Mouse (Mus musculus): ENCODE results near the gene Hdgfl1. TPM values are rescaled to one million over a fixed set of nuclear protein-coding genes. Genes with fewer than 3 reads are reported as not detected.

Hdgfl1 gene
- total RNA-seq (2014; rRNA removed) = not detected in 2 replicates
- polyA plus RNA-seq (2015; fragmentation: Nextera tagmentation; extraction: Ambion mirVana) = not detected in 2 replicates

GRCm38 (mm10) chr13:26769955-26770354 lies at the start of gene Hdgfl1:
Gene Hdgfl1 (minus strand): TSS chr13:26770165.
- no peak within 1 kb of the TSS for H3K9ac ChIP-seq
- no peaks in the 10 kb centered on the region for H3K9me3 ChIP-seq (ENCODE audit: low read length)
- no peak within 1 kb of the TSS for H3K27ac ChIP-seq (ENCODE audit: low read depth, low read length)
- ATAC-seq = no peak
- TF ChIP-seq CTCF (IDR thresholded peaks at IDR 0.05; ENCODE audit: low read depth) = no peak
- H3K4me3 ChIP-seq (ENCODE audit: low read depth, low read length) = no peak within 1 kb of the TSS
- H3K4me2 ChIP-seq (ENCODE audit: low read depth) = no peak within 1 kb of the TSS
- H3K27me3 ChIP-seq (ENCODE audit: insufficient read depth, low read length) = no peaks in the 10 kb centered on the region
- no peaks in the 10 kb centered on the region for H3K4me1 ChIP-seq (ENCODE audit: insufficient read depth)
- no peak for DNase-seq
- WGBS = 98% methylated on average over 16 of the region's 16 CpGs
- H3K36me3 ChIP-seq (ENCODE audit: insufficient read depth) = no peaks in the 10 kb centered on the region

GRCm38 (mm10) chr13:26795460-26795859 lies 25.5 kb upstream of the Hdgfl1 start:
- WGBS = 83% methylated on average over 3 of the region's 3 CpGs
- Histone ChIP-seq H3K9ac (no peak overlapping the region), H3K4me3 (ENCODE audit: low read depth, low read length) (no peak overlapping the region), H3K27ac (ENCODE audit: low read depth, low read length) (no peak overlapping the region), H3K4me1 (ENCODE audit: insufficient read depth) (no peaks in the 10 kb centered on the region), H3K27me3 (ENCODE audit: insufficient read depth, low read length) (no peaks in the 10 kb centered on the region), H3K36me3 (ENCODE audit: insufficient read depth) (no peaks in the 10 kb centered on the region), H3K9me3 (ENCODE audit: low read length) (peaks cover 4% of the 10 kb centered on the region; the same call in 1 of the 2 replicates), H3K4me2 (ENCODE audit: low read depth) (no peak overlapping the region)
- ATAC-seq (no peak), DNase-seq (no peak)
- no peak for TF ChIP-seq CTCF (IDR thresholded peaks at IDR 0.05; ENCODE audit: low read depth)

GRCm38 (mm10) chr13:26769424-26769823 lies 541 bp downstream of the Hdgfl1 start:
- Histone ChIP-seq H3K4me2 (ENCODE audit: low read depth) (no peak overlapping the region), H3K4me3 (ENCODE audit: low read depth, low read length) (no peak overlapping the region), H3K4me1 (ENCODE audit: insufficient read depth) (no peaks in the 10 kb centered on the region), H3K9me3 (ENCODE audit: low read length) (no peaks in the 10 kb centered on the region), H3K27ac (ENCODE audit: low read depth, low read length) (no peak overlapping the region), H3K27me3 (ENCODE audit: insufficient read depth, low read length) (no peaks in the 10 kb centered on the region), H3K36me3 (ENCODE audit: insufficient read depth) (no peaks in the 10 kb centered on the region), H3K9ac (no peak overlapping the region)
- no peak for TF ChIP-seq CTCF (IDR thresholded peaks at IDR 0.05; ENCODE audit: low read depth)
- DNase-seq (no peak), ATAC-seq (no peak)
- WGBS = 97% methylated on average over 15 of the region's 15 CpGs

- Histone ChIP-seq H3K4me3 (ENCODE audit: low read depth, low read length) (no peak overlapping the region), H3K4me2 (ENCODE audit: low read depth) (no peak overlapping the region), H3K36me3 (ENCODE audit: insufficient read depth) (no peaks in the 10 kb centered on the region), H3K27ac (ENCODE audit: low read depth, low read length) (no peak overlapping the region), H3K9ac (no peak overlapping the region), H3K9me3 (ENCODE audit: low read length) (no peaks in the 10 kb centered on the region), H3K27me3 (ENCODE audit: insufficient read depth, low read length) (no peaks in the 10 kb centered on the region), H3K4me1 (ENCODE audit: insufficient read depth) (no peaks in the 10 kb centered on the region)
- no peak for TF ChIP-seq CTCF (IDR thresholded peaks at IDR 0.05; ENCODE audit: low read depth)
- DNase-seq (no peak), ATAC-seq (no peak)
- WGBS = 34% methylated on average over 12 of the region's 12 CpGs
These were observed 7.8 kb downstream of the Hdgfl1 start for GRCm38 (mm10) chr13:26761966-26762803.

- Histone ChIP-seq H3K9ac (no peak overlapping the region), H3K9me3 (ENCODE audit: low read length) (no peaks in the 10 kb centered on the region), H3K4me3 (ENCODE audit: low read depth, low read length) (no peak overlapping the region), H3K27me3 (ENCODE audit: insufficient read depth, low read length) (no peaks in the 10 kb centered on the region), H3K36me3 (ENCODE audit: insufficient read depth) (no peaks in the 10 kb centered on the region), H3K4me1 (ENCODE audit: insufficient read depth) (no peaks in the 10 kb centered on the region), H3K4me2 (ENCODE audit: low read depth) (no peak overlapping the region), H3K27ac (ENCODE audit: low read depth, low read length) (no peak overlapping the region)
- DNase-seq (no peak), ATAC-seq (no peak)
- no peak for TF ChIP-seq CTCF (IDR thresholded peaks at IDR 0.05; ENCODE audit: low read depth)
These were observed 17.1 kb downstream of the Hdgfl1 start for GRCm38 (mm10) chr13:26752863-26753262.

GRCm38 (mm10) chr13:26752414-26752813 lies 17.6 kb downstream of the Hdgfl1 start:
- H3K27me3 ChIP-seq (ENCODE audit: insufficient read depth, low read length) = no peaks in the 10 kb centered on the region
- WGBS = 75% methylated on average over 1 of the region's 1 CpGs
- H3K9ac ChIP-seq = no peak overlapping the region
- DNase-seq (no peak), ATAC-seq (no peak)
- H3K27ac ChIP-seq (ENCODE audit: low read depth, low read length) = no peak overlapping the region
- H3K36me3 ChIP-seq (ENCODE audit: insufficient read depth) = no peaks in the 10 kb centered on the region
- TF ChIP-seq CTCF (IDR thresholded peaks at IDR 0.05; ENCODE audit: low read depth) = no peak
- H3K4me3 ChIP-seq (ENCODE audit: low read depth, low read length) = no peak overlapping the region
- no peak overlapping the region for H3K4me2 ChIP-seq (ENCODE audit: low read depth)
- H3K9me3 ChIP-seq (ENCODE audit: low read length) = no peaks in the 10 kb centered on the region
- H3K4me1 ChIP-seq (ENCODE audit: insufficient read depth) = no peaks in the 10 kb centered on the region

- H3K9me3 ChIP-seq (ENCODE audit: low read length) = no peaks in the 10 kb centered on the region
- H3K4me1 ChIP-seq (ENCODE audit: insufficient read depth) = no peaks in the 10 kb centered on the region
- no peak overlapping the region for H3K4me2 ChIP-seq (ENCODE audit: low read depth)
- no peak overlapping the region for H3K4me3 ChIP-seq (ENCODE audit: low read depth, low read length)
- H3K27ac ChIP-seq (ENCODE audit: low read depth, low read length) = no peak overlapping the region; the same call in 1 of the 2 replicates
- H3K27me3 ChIP-seq (ENCODE audit: insufficient read depth, low read length) = no peaks in the 10 kb centered on the region
- H3K36me3 ChIP-seq (ENCODE audit: insufficient read depth) = no peaks in the 10 kb centered on the region
- DNase-seq = no peak
- no peak for TF ChIP-seq CTCF (IDR thresholded peaks at IDR 0.05; ENCODE audit: low read depth)
- ATAC-seq = no peak; the same call in 1 of the 2 replicates
- WGBS = 29% methylated on average over 2 of the region's 2 CpGs
- H3K9ac ChIP-seq = no peak overlapping the region
These were observed 24.1 kb downstream of the Hdgfl1 start for GRCm38 (mm10) chr13:26745760-26746457.
